Mouse (Mus musculus) adrenal gland, postnatal 25 days (tissue): Measurements from ENCODE around the gene Gm20831. TPM values are rescaled to one million over a fixed set of nuclear protein-coding genes. Genes with fewer than 3 reads are reported as not detected.
"Not testable (repeated sequence)": the region's sequence is repeated elsewhere in the genome, so short reads cannot be mapped to it uniquely, and the experiment has no call there.

ENCODE experiments used
- DNase-seq: peaks from one replicate; pipeline ENCODE4 v3.0.0; 2021; ENCODE audit warnings: mixed read lengths
- long read RNA-seq: library from polyadenylated mRNA; stranded (forward); transcript quantifications from one replicate; pipeline ENCODE4 v2.0.0, GENCODE M21; 2021
- total RNA-seq: library from RNA; stranded (reverse); gene quantifications from 2 replicates; pipeline ENCODE4 v1.2.3, GENCODE M21; 2021

Gene Gm20831
- total RNA-seq = not detected in 2 replicates
- long read RNA-seq = 0 reads

GRCm38 (mm10) chrY:17874441-17874840 lies at the start of gene Gm20831, which contains the start of gene Gm20772:
Gm20831 (plus strand) TSS chrY:17874741.
Gm20772 (plus strand) TSS chrY:17874741.
- DNase-seq = not testable (repeated sequence)

- not testable (repeated sequence) for DNase-seq
Observed at GRCm38 (mm10) chrY:17846166-17846565, 28.4 kb upstream of the Gm20831 start, which contains the start of gene Gm21904. Gm21904 (minus strand) TSS chrY:17846266.

- DNase-seq = not testable (repeated sequence)
Observed at GRCm38 (mm10) chrY:17937230-17937629, 62.7 kb downstream of the Gm20831 start, which contains the start of gene Srsy. Srsy (minus strand) TSS chrY:17937330.

Other genes with a start within 250 kb of the Gm20831 start
- gene Gm21904, start 28.5 kb upstream of the Gm20831 start, total RNA-seq = not detected in 2 replicates
- gene Gm20772, start within 50 bp of the Gm20831 start, total RNA-seq = not detected in 2 replicates
- gene Srsy, start 62.6 kb downstream of the Gm20831 start, total RNA-seq = not detected in 2 replicates
- gene Gm21764, start 187.1 kb downstream of the Gm20831 start, total RNA-seq = not detected in 2 replicates
- gene Ssty1, start 214.4 kb downstream of the Gm20831 start, total RNA-seq = not detected in 2 replicates